Mouse (Mus musculus): Measurements from ENCODE around the gene Ankrd13b.

Ankrd13b gene

GRCm38 (mm10) chr11:77492311-77492871 lies 2.9 kb upstream of the Ankrd13b start:
- peak in 1 of 2 experiments; percentile 26 for DNase-seq

- DNase-seq = no peak
These were observed 2.2 kb upstream of the Ankrd13b start for GRCm38 (mm10) chr11:77491502-77492291.

GRCm38 (mm10) chr11:77491123-77491501 lies 1.6 kb upstream of the Ankrd13b start:
- DNase-seq = peak; percentile 74 to 85

- DNase-seq = no peak
These were observed 973 bp upstream of the Ankrd13b start for GRCm38 (mm10) chr11:77490451-77490850.

GRCm38 (mm10) chr11:77488771-77489581 lies 502 bp downstream of the Ankrd13b start:
- peak in 1 of 2 experiments; percentile 25 for DNase-seq

- DNase-seq = no peak
These were observed 2.7 kb downstream of the Ankrd13b start for GRCm38 (mm10) chr11:77486798-77487197.

GRCm38 (mm10) chr11:77485229-77485628 lies 4.2 kb downstream of the Ankrd13b start:
- DNase-seq = no peak

GRCm38 (mm10) chr11:77483510-77484255 lies 5.8 kb downstream of the Ankrd13b start:
- no peak for DNase-seq

- no peak for DNase-seq
These were observed 6.4 kb downstream of the Ankrd13b start for GRCm38 (mm10) chr11:77483043-77483442.

- DNase-seq = no peak
These were observed 12.6 kb downstream of the Ankrd13b start for GRCm38 (mm10) chr11:77476895-77477294.

GRCm38 (mm10) chr11:77476216-77476615 lies 13.3 kb downstream of the Ankrd13b start:
- DNase-seq = no peak

- no peak for DNase-seq
These were observed 16.7 kb downstream of the Ankrd13b start for GRCm38 (mm10) chr11:77472775-77473174.

GRCm38 (mm10) chr11:77471407-77471806 lies 18.1 kb downstream of the Ankrd13b start:
- no peak for DNase-seq

GRCm38 (mm10) chr11:77468397-77468796 lies 21.1 kb downstream of the Ankrd13b start:
- no peak for DNase-seq

GRCm38 (mm10) chr11:77467784-77468183 lies 21.7 kb downstream of the Ankrd13b start:
- DNase-seq = peak; percentile 56 to 83

GRCm38 (mm10) chr11:77467157-77467556 lies 22.3 kb downstream of the Ankrd13b start:
- DNase-seq = peak; percentile 65 to 81

- no peak for DNase-seq
These were observed 22.9 kb downstream of the Ankrd13b start for GRCm38 (mm10) chr11:77466544-77466943.

- no peak for DNase-seq
These were observed 24.4 kb downstream of the Ankrd13b start for GRCm38 (mm10) chr11:77465111-77465510.

GRCm38 (mm10) chr11:77464684-77465083 lies 24.8 kb downstream of the Ankrd13b start:
- DNase-seq = no peak

- no peak for DNase-seq
These were observed 25.7 kb downstream of the Ankrd13b start for GRCm38 (mm10) chr11:77463786-77464185.

GRCm38 (mm10) chr11:77463101-77463445 lies 26.4 kb downstream of the Ankrd13b start:
- no peak for DNase-seq

- peak; percentile 46 to 58 for DNase-seq
These were observed 27.0 kb downstream of the Ankrd13b start, which contains the start of gene Coro6 for GRCm38 (mm10) chr11:77462283-77463100. Coro6 (plus strand) TSS chr11:77462411.

Measured in spleen, adult 18-20 months (tissue).